Mouse (Mus musculus) neural tube, embryonic 13.5 days (tissue): ENCODE results near the gene Mgat5. TPM values are rescaled to one million over a fixed set of nuclear protein-coding genes. Genes with fewer than 3 reads are reported as not detected.
A peak's percentile ranks its signal among the peaks of the same experiment; 100 is the strongest.

Source experiments
- ATAC-seq: fragments of 200-750 bp; cut with Nextera tagmentation; 2 replicates; pipeline ENCODE4 v1.8.0; 2017; ENCODE audit warnings: low read depth, mild to moderate bottlenecking, moderate TSS enrichment, moderate library complexity
- H3K27ac ChIP-seq: fragments of 300-500 bp; sonication (generic); replicated peaks from 2 replicates; pipeline ENCODE4 v1.5.1; 2015; ENCODE audit warnings: moderate library complexity, mild to moderate bottlenecking, inconsistent platforms
- H3K27me3 ChIP-seq: fragments of 300-500 bp; sonication (generic); 2 replicates; pipeline ENCODE4 v1.6.1; 2015; ENCODE audit warnings: mild to moderate bottlenecking, inconsistent platforms
- H3K36me3 ChIP-seq: fragments of 300-500 bp; sonication (generic); 2 replicates; pipeline ENCODE4 v1.6.1; 2015; ENCODE audit warnings: mild to moderate bottlenecking, inconsistent platforms
- H3K4me1 ChIP-seq: fragments of 300-500 bp; sonication (generic); replicated peaks from 2 replicates; pipeline ENCODE4 v1.6.1; 2015; ENCODE audit warnings: inconsistent platforms
- H3K4me2 ChIP-seq: fragments of 300-500 bp; sonication (generic); 2 replicates; pipeline ENCODE4 v1.6.1; 2015; ENCODE audit warnings: inconsistent platforms, mild to moderate bottlenecking, moderate library complexity
- H3K4me3 ChIP-seq: fragments of 300-500 bp; sonication (generic); 2 replicates; pipeline ENCODE4 v1.5.1; 2015; ENCODE audit warnings: mild to moderate bottlenecking, inconsistent platforms
- H3K9ac ChIP-seq: fragments of 300-500 bp; sonication (generic); 2 replicates; pipeline ENCODE4 v1.6.1; 2015; ENCODE audit warnings: moderate library complexity, mild to moderate bottlenecking, inconsistent platforms
- H3K9me3 ChIP-seq: fragments of 300-500 bp; sonication (generic); 2 replicates; pipeline ENCODE4 v1.6.1; 2016; ENCODE audit warnings: inconsistent platforms
- WGBS: fragments of 180-500 bp; shearing (Covaris S2); methylation state at CpG from one replicate; pipeline ENCODE4 v1.1.7; 2015; 5-methylcytosine and 5-hydroxymethylcytosine counted together
- polyA plus RNA-seq: library from polyadenylated mRNA; unstranded; fragments of >200 nt; fragmentation: Nextera tagmentation; extraction: Ambion mirVana; gene quantifications from 2 replicates; pipeline ENCODE4 v1.2.1, GENCODE M21; 2015

Gene Mgat5
- polyA plus RNA-seq, 1 experiment from 2014 or later = 11.2 TPM

DNA sequence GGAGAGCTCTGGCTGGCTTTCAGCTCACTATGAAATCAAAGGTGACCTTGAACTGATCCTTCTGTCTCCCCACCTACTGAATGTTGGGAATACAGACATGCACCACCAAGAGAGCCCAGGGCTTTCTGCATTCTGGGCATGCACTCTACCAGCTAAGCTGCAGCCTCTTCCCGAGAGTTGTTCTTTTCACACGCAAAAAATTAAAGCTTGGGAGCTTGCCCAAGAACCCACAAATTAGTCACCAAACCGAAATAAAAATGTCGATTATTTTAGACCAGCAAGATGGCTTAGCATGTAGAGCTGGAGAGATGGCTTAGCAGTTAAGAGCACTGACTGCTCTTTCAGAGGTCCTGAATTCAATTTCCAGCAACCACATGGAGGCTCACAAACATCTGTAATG is 230.0 kb downstream of the Mgat5 start:
- Histone ChIP-seq H3K4me3 (no peak overlapping the region), H3K27me3 (no peaks in the 10 kb centered on the region), H3K9me3 (no peaks in the 10 kb centered on the region), H3K36me3 (no peaks in the 10 kb centered on the region), H3K4me1 (peaks cover 18% of the 10 kb centered on the region), H3K9ac (no peak overlapping the region), H3K27ac (no peak overlapping the region), H3K4me2 (no peak overlapping the region)
- ATAC-seq = no peak
- 93% methylated on average over 4 of the region's 4 CpGs for WGBS

DNA sequence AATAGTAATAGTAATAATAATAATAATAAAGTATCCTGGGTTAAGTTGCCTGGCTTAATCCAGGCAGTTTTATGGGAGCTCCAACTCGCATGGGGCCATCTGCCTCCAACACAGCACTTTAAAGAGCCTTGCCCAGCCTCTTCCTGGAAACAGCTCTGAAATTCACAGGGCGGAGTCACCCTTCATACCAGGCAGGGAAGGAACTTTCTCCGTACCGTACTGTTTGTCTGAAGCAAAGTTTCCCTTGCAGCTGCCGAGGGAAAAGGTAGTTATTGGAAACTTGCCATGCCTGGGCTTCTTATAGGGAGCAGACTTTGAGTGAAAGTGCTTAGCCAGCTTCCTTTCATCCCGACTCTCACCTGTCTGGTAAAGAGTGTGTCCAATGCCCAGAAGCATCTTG is 232.3 kb downstream of the Mgat5 start:
- no peak overlapping the region for H3K4me3 ChIP-seq
- no peaks in the 10 kb centered on the region for H3K27me3 ChIP-seq
- H3K36me3 ChIP-seq = no peaks in the 10 kb centered on the region
- H3K4me1 ChIP-seq = peaks cover 34% of the 10 kb centered on the region
- H3K4me2 ChIP-seq = no peak overlapping the region
- H3K27ac ChIP-seq = no peak overlapping the region
- ATAC-seq = no peak
- 84% methylated on average over 6 of the region's 6 CpGs for WGBS
- H3K9ac ChIP-seq = no peak overlapping the region
- H3K9me3 ChIP-seq = no peaks in the 10 kb centered on the region

DNA sequence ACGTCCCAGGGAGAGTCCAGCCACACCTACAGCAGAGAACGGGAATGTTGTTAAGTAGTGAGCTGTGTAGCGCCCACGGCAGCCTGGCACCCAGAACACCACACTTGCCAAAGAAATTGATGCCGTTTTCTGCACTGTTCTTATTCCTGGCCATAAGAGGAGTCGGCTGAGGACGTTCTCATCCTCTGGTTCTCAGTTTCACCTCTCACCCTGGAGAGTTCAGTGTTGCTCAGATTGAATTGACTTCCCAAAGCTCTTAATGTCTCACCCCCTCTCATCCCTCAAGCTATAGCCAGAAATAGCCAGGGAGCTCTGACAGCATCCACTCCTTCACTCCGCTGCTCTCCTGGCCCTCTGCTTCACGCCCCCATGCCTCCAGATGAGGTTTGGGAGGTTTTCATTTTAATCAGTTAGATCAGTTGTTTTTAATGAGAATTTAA is 234.7 kb downstream of the Mgat5 start:
- Histone ChIP-seq H3K27ac (no peak overlapping the region), H3K27me3 (no peaks in the 10 kb centered on the region), H3K4me3 (no peak overlapping the region), H3K36me3 (no peaks in the 10 kb centered on the region), H3K9ac (no peak overlapping the region), H3K4me2 (no peak overlapping the region), H3K9me3 (no peaks in the 10 kb centered on the region), H3K4me1 (peaks cover 41% of the 10 kb centered on the region)
- 76% methylated on average over 9 of the region's 9 CpGs for WGBS
- ATAC-seq = no peak

DNA sequence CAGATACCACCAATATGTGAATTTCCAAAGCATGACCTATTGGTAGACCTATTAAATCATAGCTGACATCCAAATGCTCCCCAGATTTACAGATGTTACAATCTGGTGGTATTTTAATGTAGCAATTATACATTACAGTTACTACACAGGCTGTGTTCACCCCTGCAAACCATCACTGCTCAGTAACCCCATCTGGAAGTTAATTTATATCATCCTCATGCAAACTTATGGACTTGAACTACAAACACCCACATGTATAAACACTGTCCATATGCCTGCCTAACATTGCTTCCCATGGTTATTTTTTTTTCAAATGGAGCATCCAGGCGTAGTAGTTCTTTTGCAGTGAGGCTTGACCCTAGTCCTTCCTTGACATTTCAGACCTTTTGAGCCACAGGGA is 236.2 kb downstream of the Mgat5 start:
- no peak overlapping the region for H3K9ac ChIP-seq
- H3K36me3 ChIP-seq = peaks cover under 1% of the 10 kb centered on the region; the same call in 1 of the 2 replicates
- H3K4me3 ChIP-seq = no peak overlapping the region
- H3K27ac ChIP-seq = no peak overlapping the region
- H3K9me3 ChIP-seq = no peaks in the 10 kb centered on the region
- ATAC-seq = no peak
- no peaks in the 10 kb centered on the region for H3K27me3 ChIP-seq
- peaks cover 44% of the 10 kb centered on the region for H3K4me1 ChIP-seq
- WGBS = 80% methylated on average over 1 of the region's 1 CpGs
- no peak overlapping the region for H3K4me2 ChIP-seq

DNA sequence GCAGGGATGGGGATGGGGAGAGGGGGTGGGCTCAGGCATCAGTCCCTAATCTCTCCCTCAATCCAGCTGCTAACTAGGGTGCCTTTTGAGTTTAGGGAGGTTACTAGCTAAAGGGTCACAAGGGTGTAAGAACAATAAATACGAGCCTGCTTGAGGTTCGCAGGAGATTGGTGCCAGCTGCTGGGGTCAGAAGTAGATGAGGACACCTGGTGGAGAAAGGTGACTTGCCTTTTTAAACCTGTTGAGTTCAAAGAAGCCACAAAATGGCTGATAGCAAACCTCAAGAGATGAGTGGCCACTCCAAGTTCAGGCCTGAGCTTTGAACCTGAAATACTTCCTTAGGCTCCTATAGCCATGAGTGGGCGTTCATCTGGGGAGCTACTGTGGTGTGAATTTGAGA is 236.9 kb downstream of the Mgat5 start:
- ATAC-seq = no peak
- no peak overlapping the region for H3K4me2 ChIP-seq

DNA sequence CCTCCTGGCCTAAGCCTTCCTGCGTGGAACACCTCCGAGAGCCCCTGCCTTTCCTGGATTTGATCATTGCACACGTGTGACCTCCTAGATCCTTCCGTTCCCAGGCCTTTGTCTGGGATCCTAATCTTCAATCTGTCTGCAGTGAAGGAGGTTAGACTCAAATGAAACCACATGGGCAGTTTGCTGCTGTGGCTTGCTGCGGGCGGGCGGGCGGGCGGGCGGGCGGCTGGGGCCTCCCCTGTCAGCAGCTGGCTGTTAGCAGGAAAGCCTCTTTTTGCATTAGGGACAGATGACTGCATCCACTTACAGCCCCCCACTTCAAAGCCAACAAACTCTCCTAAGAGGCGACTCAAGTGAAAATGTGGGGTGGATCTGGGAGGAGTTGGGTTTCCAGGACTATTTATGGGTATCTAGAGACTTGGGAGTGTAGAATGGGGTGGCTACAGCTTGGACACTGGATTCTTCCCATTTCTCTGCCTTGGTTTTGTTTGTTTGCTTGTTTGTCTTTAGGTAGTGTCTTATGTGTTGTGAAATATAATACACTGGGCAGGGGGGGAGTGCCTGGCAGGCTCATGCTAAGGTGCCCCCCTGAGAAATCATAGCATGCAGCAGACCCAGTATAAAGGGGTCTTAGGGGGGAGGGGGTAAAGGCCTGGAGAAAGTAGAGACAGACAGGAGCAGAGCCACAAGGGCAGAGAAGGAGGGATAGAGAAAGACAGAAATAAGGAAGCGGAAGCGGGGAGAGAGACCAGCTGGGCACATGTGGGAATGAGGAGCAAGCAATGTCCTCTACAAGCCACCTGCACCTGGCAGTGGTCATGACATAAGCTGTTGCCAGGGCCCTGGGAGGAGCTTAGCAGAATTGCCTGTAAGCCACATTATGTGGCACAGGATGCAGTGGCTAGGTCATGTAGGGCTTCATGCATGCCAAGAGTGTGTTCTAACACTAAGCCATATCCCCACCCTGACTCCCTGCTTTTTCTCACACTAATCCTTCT is 238.4 kb downstream of the Mgat5 start:
- H3K27me3 ChIP-seq = no peaks in the 10 kb centered on the region
- H3K9me3 ChIP-seq = no peaks in the 10 kb centered on the region
- 31% methylated on average over 14 of the region's 14 CpGs for WGBS
- no peak overlapping the region for H3K4me3 ChIP-seq
- peak overlapping the region; percentile 28; the same call in 1 of the 2 replicates for H3K27ac ChIP-seq
- peaks cover 19% of the 10 kb centered on the region for H3K36me3 ChIP-seq
- no peak overlapping the region for H3K9ac ChIP-seq
- no peak for ATAC-seq
- peaks cover 44% of the 10 kb centered on the region for H3K4me1 ChIP-seq
- H3K4me2 ChIP-seq = no peak overlapping the region

More for the DNA sequence above, 236.9 kb downstream of the Mgat5 start:
- 67% methylated on average over 3 of the region's 3 CpGs for WGBS
- no peaks in the 10 kb centered on the region for H3K9me3 ChIP-seq
- no peak overlapping the region for H3K27ac ChIP-seq
- H3K36me3 ChIP-seq = peaks cover 6% of the 10 kb centered on the region
- H3K4me3 ChIP-seq = no peak overlapping the region
- H3K9ac ChIP-seq = no peak overlapping the region
- peaks cover 44% of the 10 kb centered on the region for H3K4me1 ChIP-seq
- H3K27me3 ChIP-seq = no peaks in the 10 kb centered on the region

DNA sequence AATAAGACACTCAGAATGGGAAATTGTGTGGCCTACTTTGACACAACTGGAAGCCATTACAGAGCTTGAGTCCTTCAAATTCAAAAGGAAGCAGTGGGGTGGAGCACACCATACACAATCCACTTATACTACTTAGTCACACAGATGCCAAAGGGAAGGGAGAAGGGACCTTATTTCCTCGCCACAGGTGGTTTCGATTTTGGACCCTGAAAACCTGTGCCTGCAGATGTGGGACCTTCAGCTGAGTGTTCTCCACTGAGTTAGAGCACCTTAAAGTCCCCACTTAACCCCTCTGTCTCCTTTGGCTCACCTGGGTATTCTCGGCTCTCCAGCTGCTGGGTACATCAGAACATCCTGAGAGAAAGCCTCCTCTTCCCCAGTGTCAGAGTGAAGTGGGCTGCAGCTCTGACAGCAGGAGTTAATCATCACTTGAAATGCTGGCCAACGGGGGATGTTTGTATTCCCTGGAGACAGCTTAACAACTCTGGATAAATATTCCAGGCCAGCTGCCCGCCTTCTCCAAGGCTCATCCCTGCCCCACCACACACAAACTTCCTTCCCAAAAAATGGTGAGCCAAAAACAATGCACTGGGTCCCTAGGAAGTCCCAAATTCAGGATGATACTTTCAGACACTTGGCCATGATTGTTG is 240.1 kb downstream of the Mgat5 start:
- H3K4me1 ChIP-seq = peaks cover 37% of the 10 kb centered on the region
- H3K4me2 ChIP-seq = no peak overlapping the region
- no peak overlapping the region for H3K9ac ChIP-seq
- no peak overlapping the region for H3K27ac ChIP-seq
- peaks cover 5% of the 10 kb centered on the region; the same call in 1 of the 2 replicates for H3K9me3 ChIP-seq
- 62% methylated on average over 5 of the region's 5 CpGs for WGBS
- H3K27me3 ChIP-seq = no peaks in the 10 kb centered on the region
- H3K36me3 ChIP-seq = peaks cover 30% of the 10 kb centered on the region
- H3K4me3 ChIP-seq = no peak overlapping the region
- no peak for ATAC-seq

DNA sequence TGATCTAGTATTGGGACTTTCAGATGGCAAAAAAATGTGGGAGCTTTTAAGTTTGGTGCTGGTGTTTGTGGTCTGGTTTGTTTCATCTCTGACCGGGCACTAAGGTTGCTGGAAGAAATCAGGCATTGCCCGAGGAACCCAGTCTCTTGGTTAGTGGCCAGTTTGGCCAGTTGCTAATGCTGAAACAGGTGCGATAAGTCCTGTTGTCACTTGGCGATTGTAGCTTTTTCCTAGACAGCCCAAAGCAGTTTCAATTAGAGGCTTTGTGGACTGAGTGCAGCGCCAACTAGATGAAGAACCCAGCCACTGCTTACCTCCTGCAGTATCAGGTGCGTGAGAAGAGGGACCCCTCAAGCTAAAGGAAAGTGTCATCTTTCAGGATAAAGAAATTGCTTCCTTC is 248.6 kb downstream of the Mgat5 start:
- Histone ChIP-seq H3K27ac (no peak overlapping the region), H3K27me3 (no peaks in the 10 kb centered on the region), H3K9me3 (peaks cover 4% of the 10 kb centered on the region; the same call in 1 of the 2 replicates), H3K4me3 (no peak overlapping the region), H3K4me2 (no peak overlapping the region), H3K36me3 (peaks cover 22% of the 10 kb centered on the region), H3K4me1 (peaks cover 12% of the 10 kb centered on the region), H3K9ac (no peak overlapping the region)
- WGBS = 93% methylated on average over 6 of the region's 6 CpGs
- no peak for ATAC-seq

DNA sequence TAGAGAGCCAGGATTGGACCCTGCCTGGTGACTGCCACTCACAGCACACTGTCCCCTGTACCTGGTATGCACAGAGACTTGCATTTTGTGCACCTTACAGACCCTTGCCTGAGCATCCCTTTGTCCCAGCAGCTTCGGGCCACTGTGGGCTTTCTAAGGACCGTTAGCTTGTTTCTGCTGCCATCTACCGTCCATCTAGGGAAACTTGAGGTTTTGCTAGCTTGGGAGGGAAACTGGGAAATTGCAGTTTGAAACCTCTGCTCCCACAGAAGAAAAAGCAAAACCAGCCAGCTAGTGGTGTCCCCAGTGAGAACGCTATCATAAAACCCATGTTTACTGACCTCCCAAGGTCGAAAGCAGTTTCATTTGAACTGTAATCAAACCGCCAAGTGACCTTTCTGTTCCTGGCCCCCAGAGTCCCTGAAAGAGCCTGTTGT is 254.2 kb downstream of the Mgat5 start:
- peak overlapping the region; percentile 60 for H3K9ac ChIP-seq
- 6% methylated on average over 6 of the region's 6 CpGs for WGBS

DNA sequence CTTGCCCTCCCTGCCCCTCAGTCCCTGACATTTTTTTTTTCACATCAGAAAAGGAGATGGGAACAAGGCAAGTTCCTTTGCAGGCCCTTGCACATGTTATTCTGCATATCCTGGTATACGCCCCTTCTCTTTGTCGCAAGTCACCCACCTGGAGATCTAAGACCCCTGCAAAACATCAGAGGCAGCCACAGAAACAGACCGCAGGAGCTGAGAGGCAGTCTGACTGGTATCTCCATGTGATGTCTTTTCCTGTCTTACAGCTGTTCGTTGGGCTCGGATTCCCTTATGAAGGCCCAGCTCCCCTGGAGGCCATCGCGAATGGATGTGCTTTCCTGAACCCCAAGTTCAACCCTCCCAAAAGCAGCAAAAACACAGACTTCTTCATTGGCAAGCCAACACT is 254.8 kb downstream of the Mgat5 start:
- Histone ChIP-seq H3K9me3 (no peaks in the 10 kb centered on the region), H3K9ac (no peak overlapping the region), H3K4me3 (no peak overlapping the region), H3K27me3 (no peaks in the 10 kb centered on the region), H3K4me2 (no peak overlapping the region), H3K36me3 (peaks cover 8% of the 10 kb centered on the region; the same call in 1 of the 2 replicates), H3K27ac (no peak overlapping the region), H3K4me1 (peaks cover 31% of the 10 kb centered on the region)
- ATAC-seq = no peak
- WGBS = 58% methylated on average over 7 of the region's 7 CpGs

More for the DNA sequence above, 254.2 kb downstream of the Mgat5 start:
- Histone ChIP-seq H3K36me3 (peaks cover 8% of the 10 kb centered on the region; the same call in 1 of the 2 replicates), H3K4me3 (no peak overlapping the region), H3K4me1 (peaks cover 29% of the 10 kb centered on the region), H3K9me3 (no peaks in the 10 kb centered on the region), H3K27ac (peak overlapping the region; percentile 61), H3K27me3 (no peaks in the 10 kb centered on the region), H3K4me2 (no peak overlapping the region)
- ATAC-seq = peak; percentile 82

DNA sequence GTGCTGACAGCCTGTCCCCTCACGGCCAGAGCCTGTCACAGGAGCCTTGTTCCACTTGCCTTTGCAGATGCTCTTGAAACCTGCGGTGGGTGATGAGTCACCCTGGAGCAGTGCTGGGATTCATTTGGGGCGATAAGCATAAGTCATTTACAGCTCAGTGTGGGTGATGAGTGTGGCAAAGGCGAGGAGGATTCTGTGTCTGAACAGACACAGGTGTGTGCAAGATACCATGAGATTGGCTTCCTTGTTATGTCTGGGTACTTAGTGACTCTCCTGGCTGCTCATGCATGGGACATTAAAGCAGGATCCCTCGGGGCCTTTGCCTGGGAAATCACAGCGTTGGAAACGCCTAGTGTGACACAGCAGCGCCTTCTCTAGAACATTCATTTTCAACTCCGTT is 256.2 kb downstream of the Mgat5 start:
- Histone ChIP-seq H3K27ac (peak overlapping the region; percentile 46), H3K4me3 (no peak overlapping the region), H3K4me1 (peaks cover 31% of the 10 kb centered on the region), H3K4me2 (no peak overlapping the region), H3K27me3 (no peaks in the 10 kb centered on the region), H3K36me3 (peaks cover 8% of the 10 kb centered on the region; the same call in 1 of the 2 replicates), H3K9me3 (no peaks in the 10 kb centered on the region), H3K9ac (no peak overlapping the region)
- peak; percentile 51 for ATAC-seq
- WGBS = 49% methylated on average over 9 of the region's 9 CpGs

DNA sequence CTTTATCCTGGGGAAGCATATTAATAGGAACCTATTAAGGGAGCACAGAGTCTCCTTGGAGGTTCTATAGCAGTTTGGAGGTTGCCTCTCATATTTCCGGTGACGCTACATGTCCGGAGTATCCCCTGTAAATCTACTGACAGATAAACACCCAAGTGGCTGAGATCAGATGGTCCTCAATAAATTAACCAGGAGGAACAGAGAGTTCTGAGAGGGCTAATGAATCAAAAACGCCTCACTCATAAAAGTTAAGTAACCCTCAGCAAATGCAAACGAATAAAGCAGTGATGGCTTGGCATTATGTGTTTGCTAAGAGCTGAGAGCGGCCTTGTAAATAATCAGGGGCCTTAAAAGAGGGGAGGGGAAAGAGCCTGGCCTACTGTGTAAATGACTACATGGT is 259.2 kb downstream of the Mgat5 start:
- Histone ChIP-seq H3K9me3 (no peaks in the 10 kb centered on the region), H3K4me3 (no peak overlapping the region), H3K27me3 (no peaks in the 10 kb centered on the region), H3K9ac (no peak overlapping the region), H3K36me3 (peaks cover 8% of the 10 kb centered on the region; the same call in 1 of the 2 replicates), H3K4me1 (peaks cover 14% of the 10 kb centered on the region), H3K27ac (no peak overlapping the region), H3K4me2 (no peak overlapping the region)
- ATAC-seq = no peak
- 48% methylated on average over 6 of the region's 6 CpGs for WGBS
